ENCODE assay signal across 13 mouse cellular contexts in genomic region chr5:113989437-113990024, GRCm38 (mm10). TPM values are rescaled to one million over a fixed set of nuclear protein-coding genes. Genes with fewer than 3 reads are reported as not detected.
A peak's percentile ranks its signal among the peaks of the same experiment; 100 is the strongest.
DNase-seq lines count a peak whose midpoint lies in the region; ATAC-seq and TF ChIP-seq lines count a peak whose summit lies in the region.
"Had no signal": no experiment of that assay in that cellular context is flagged by ENCODE, and none has a peak within 500 bp of the region (broad histone marks: within the 10 kb centered on the region; RNA-seq: fewer than 3 reads in every experiment).

No protein-coding gene starts in this region.

- peak; percentile 53 for TF ChIP-seq EP300 in lung, postnatal 0 days (IDR thresholded peaks at IDR 0.05)
- TF ChIP-seq EP300 in stomach, postnatal 0 days (optimal IDR thresholded peaks at IDR 0.05) = no peak

- no peak for TF ChIP-seq POLR2A in lung, adult 2 months (IDR thresholded peaks at IDR 0.05; ENCODE audit: borderline replicate concordance, extremely low read depth, low read depth, low read length)

- 64% methylated on average over 20 of the region's 20 CpGs for WGBS in lung, postnatal 0 days
- WGBS in lung, adult 2 months = 53% methylated on average over 20 of the region's 20 CpGs
- WGBS in liver, embryonic 16.5 days (ENCODE audit: insufficient replicate concordance) = 46% methylated on average over 20 of the region's 20 CpGs
- 65% methylated on average over 20 of the region's 20 CpGs for WGBS in stomach, postnatal 0 days

- no peaks in the 10 kb centered on the region for H3K36me3 ChIP-seq in lung, postnatal 0 days (ENCODE audit: insufficient read depth, low read length)
- no peaks in the 10 kb centered on the region for H3K36me3 ChIP-seq in liver, embryonic 16.5 days (ENCODE audit: control insufficient read depth, insufficient read depth)
- H3K36me3 ChIP-seq in stomach, postnatal 0 days (ENCODE audit: control insufficient read depth, insufficient read depth, low read length) = no peaks in the 10 kb centered on the region

- no peaks in the 10 kb centered on the region for H3K27me3 ChIP-seq in lung, postnatal 0 days (replicated peaks; ENCODE audit: insufficient read depth, low read length)
- no peaks in the 10 kb centered on the region for H3K27me3 ChIP-seq in liver, embryonic 16.5 days (ENCODE audit: control insufficient read depth, insufficient read depth, low read depth, low read length)
- H3K27me3 ChIP-seq in stomach, postnatal 0 days (ENCODE audit: control insufficient read depth, insufficient read depth, low read length) = no peaks in the 10 kb centered on the region

- peak; percentile 78 for DNase-seq in lung, postnatal 0 days (ENCODE audit: low spot score)
- no peak for DNase-seq in lung, adult 2 months
- peak; percentile 75 for DNase-seq in c-Kit-negative CD71-positive TER-119-positive erythroid progenitor cells, embryonic 14.5 days (ENCODE audit: low read depth, low spot score)
- peak; percentile 84 for DNase-seq in stomach, postnatal 0 days (ENCODE audit: low spot score)
- DNase-seq in right cerebral cortex, postnatal 36 days (ENCODE audit: low spot score in 2 of 2) = no peak
- no peak for DNase-seq in layer of hippocampus, adult 2 months (ENCODE audit: low spot score in 2 of 2)
- DNase-seq: cerebellum, adult 2 months; kidney, adult 9 months; left cerebral cortex, postnatal 4 days; thymus, postnatal 4 days had no signal

- H3K4me1 ChIP-seq in lung, postnatal 0 days (ENCODE audit: insufficient read depth, low read depth, low read length) = peaks cover 25% of the 10 kb centered on the region
- peaks cover 35% of the 10 kb centered on the region for H3K4me1 ChIP-seq in lung, adult 2 months (ENCODE audit: control insufficient read depth, insufficient read depth, low read length)
- H3K4me1 ChIP-seq in liver, embryonic 16.5 days (ENCODE audit: control insufficient read depth, low read depth, low read length) = peaks cover 80% of the 10 kb centered on the region
- H3K4me1 ChIP-seq in stomach, postnatal 0 days (replicated peaks; ENCODE audit: control insufficient read depth, insufficient read depth) = peaks cover 9% of the 10 kb centered on the region; the same call in 1 of the 2 replicates

- no peaks in the 10 kb centered on the region for H3K9me3 ChIP-seq in lung, postnatal 0 days (ENCODE audit: low read length)
- no peaks in the 10 kb centered on the region for H3K9me3 ChIP-seq in liver, embryonic 16.5 days (replicated peaks; ENCODE audit: control insufficient read depth, low read length)
- no peaks in the 10 kb centered on the region for H3K9me3 ChIP-seq in stomach, postnatal 0 days (ENCODE audit: control insufficient read depth, low read length)

- no peak overlapping the region for H3K27ac ChIP-seq in lung, postnatal 0 days (ENCODE audit: low read length)
- H3K27ac ChIP-seq in liver, embryonic 16.5 days (ENCODE audit: low read length) = peak overlapping the region; percentile 80
- H3K27ac ChIP-seq in stomach, postnatal 0 days (replicated peaks) = no peak overlapping the region
- no peak overlapping the region for H3K27ac ChIP-seq in layer of hippocampus, adult 2 months

- H3K9ac ChIP-seq in lung, postnatal 0 days (replicated peaks; ENCODE audit: low read depth) = no peak overlapping the region
- H3K9ac ChIP-seq in liver, embryonic 16.5 days (ENCODE audit: low read depth, low read length) = peak overlapping the region; percentile 57
- no peak overlapping the region for H3K9ac ChIP-seq in stomach, postnatal 0 days (ENCODE audit: low read length)

- TF ChIP-seq CTCF in lung, postnatal 0 days (IDR thresholded peaks at IDR 0.05) = no peak
- TF ChIP-seq CTCF in lung, adult 2 months (IDR thresholded peaks at IDR 0.05; ENCODE audit: insufficient read depth, low read length) = no peak
- no peak for TF ChIP-seq CTCF in stomach, postnatal 0 days (IDR thresholded peaks at IDR 0.05; ENCODE audit: low read depth)
- TF ChIP-seq CTCF in layer of hippocampus, adult 2 months (conservative IDR thresholded peaks at IDR 0.05) = no peak

- H3K4me3 ChIP-seq in lung, postnatal 0 days (ENCODE audit: low read depth, low read length) = no peak overlapping the region
- H3K4me3 ChIP-seq in lung, adult 2 months (replicated peaks; ENCODE audit: extremely low read depth, low read depth, low read length) = no peak overlapping the region
- H3K4me3 ChIP-seq in liver, embryonic 16.5 days (ENCODE audit: low read depth, low read length) = peak overlapping the region; percentile 60
- no peak overlapping the region for H3K4me3 ChIP-seq in stomach, postnatal 0 days (ENCODE audit: low read depth, low read length)
- H3K4me3 ChIP-seq in layer of hippocampus, adult 2 months = no peak overlapping the region

- no peak overlapping the region for H3K4me2 ChIP-seq in lung, postnatal 0 days (replicated peaks; ENCODE audit: low read depth, low read length)
- peak overlapping the region; percentile 73 for H3K4me2 ChIP-seq in liver, embryonic 16.5 days (ENCODE audit: low read depth, low read length)
- H3K4me2 ChIP-seq in stomach, postnatal 0 days (replicated peaks; ENCODE audit: low read depth) = no peak overlapping the region

- ATAC-seq in lung, postnatal 0 days = peak; percentile 11; the same call in 1 of the 2 replicates
- peak; percentile 69 for ATAC-seq in liver, embryonic 16.5 days (ENCODE audit: low read depth)
- ATAC-seq in stomach, postnatal 0 days (ENCODE audit: low FRiP score, low TSS enrichment) = peak; percentile 60
- ATAC-seq: midbrain, embryonic 16.5 days had no signal

RNA-seq across cellular contexts. Expression of gene Ssh1, which starts 4.2 kb away (rescaled TPM):
- 13.2 and 14.3 TPM in 2 replicates for polyA plus RNA-seq in lung, postnatal 0 days (2015; fragmentation: Nextera tagmentation; extraction: Ambion mirVana)
- polyA plus RNA-seq in lung, adult 2 months (2012; rRNA removed) = 22.1 and 27.3 TPM in 2 replicates
- polyA plus RNA-seq in liver, embryonic 16.5 days (2015; fragmentation: Nextera tagmentation; extraction: Ambion mirVana) = 6.1 and 6.8 TPM in 2 replicates
- 5.0 and 5.3 TPM in 2 replicates for polyA plus RNA-seq in stomach, postnatal 0 days (2015; fragmentation: Nextera tagmentation; extraction: Ambion mirVana)
- 10 to 100 TPM; 25.8 to 28.1 TPM for total RNA-seq in layer of hippocampus, adult 2 months (2021)

RNA-seq across cellular contexts. Expression of gene Dao, which starts 14.0 kb away (rescaled TPM):
- not detected in 2 replicates for polyA plus RNA-seq in lung, postnatal 0 days (2015; fragmentation: Nextera tagmentation; extraction: Ambion mirVana)
- polyA plus RNA-seq in lung, adult 2 months (2012; rRNA removed) = 0.05 and 0.17 TPM in 2 replicates
- polyA plus RNA-seq in liver, embryonic 16.5 days (2015; fragmentation: Nextera tagmentation; extraction: Ambion mirVana) = 0.21 TPM in 1 of 2 replicates, not detected in the other
- polyA plus RNA-seq in stomach, postnatal 0 days (2015; fragmentation: Nextera tagmentation; extraction: Ambion mirVana) = 0.15 and 0.24 TPM in 2 replicates
- not detected for total RNA-seq in layer of hippocampus, adult 2 months (2021)
- total RNA-seq: left cerebral cortex, postnatal 4 days had no signal
- polyA plus RNA-seq: heart, embryonic 16.5 days; midbrain, embryonic 16.5 days had no signal

Comparison
In these comparisons a context has a peak if more than half of its experiments do, and no peak if none do; other contexts are left out.
1. DNase-seq: peak in lung, postnatal 0 days (single experiment), c-Kit-negative CD71-positive TER-119-positive erythroid progenitor cells, embryonic 14.5 days (single experiment) and stomach, postnatal 0 days (single experiment); none in lung, adult 2 months (single experiment), right cerebral cortex, postnatal 36 days (0 of 2) and layer of hippocampus, adult 2 months (0 of 2).
2. ATAC-seq: peak in every context shown above with its lines; median percentile 69 in liver, embryonic 16.5 days; 60 in stomach, postnatal 0 days; 11 in lung, postnatal 0 days.